Mouse (Mus musculus): ENCODE data around the gene Cmah.
A peak's percentile ranks its signal among the peaks of the same experiment; 100 is the strongest.
"Not testable (repeated sequence)": the region's sequence is repeated elsewhere in the genome, so short reads cannot be mapped to it uniquely, and the experiment has no call there.

Cmah gene

DNA sequence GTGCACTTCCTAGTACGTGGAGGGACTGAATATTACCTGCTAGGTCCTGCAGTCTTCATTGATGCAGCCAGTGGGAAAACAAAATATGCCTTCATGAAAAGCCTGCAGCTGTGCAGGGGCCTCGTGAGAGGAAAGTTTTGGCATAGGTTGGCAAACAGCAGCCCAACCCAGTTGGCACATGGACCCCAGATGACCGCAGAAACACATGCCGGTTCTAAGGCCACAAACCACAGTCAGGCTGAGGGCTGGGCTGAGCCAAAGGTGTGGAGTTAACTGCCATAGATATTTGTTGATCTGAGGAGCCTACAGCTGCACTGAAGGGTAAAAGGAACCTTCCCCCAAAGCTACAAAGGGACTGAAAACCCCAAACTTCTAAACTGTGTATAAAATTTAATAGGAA, 14.9 kb downstream of the Cmah start:
- no peak for DNase-seq

DNA sequence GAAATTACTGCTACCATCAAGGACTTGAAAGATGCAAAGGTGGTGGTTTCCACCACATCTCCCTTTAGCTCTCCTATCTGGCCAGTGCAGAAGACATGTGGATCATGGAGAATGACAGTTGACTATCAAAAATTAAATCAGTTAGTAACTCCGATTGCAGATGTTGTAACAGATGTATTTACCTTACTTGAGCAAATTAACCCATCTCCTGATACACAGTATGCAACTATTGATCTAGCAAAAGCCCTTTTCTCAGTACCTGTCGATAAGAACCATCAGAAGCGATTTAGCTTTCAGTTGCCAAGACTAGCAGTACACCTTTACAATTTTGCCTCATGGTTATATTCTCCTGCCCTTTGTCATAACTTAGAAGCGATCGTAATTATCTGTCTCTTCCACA, 25.8 kb downstream of the Cmah start:
- no peak for DNase-seq

DNA sequence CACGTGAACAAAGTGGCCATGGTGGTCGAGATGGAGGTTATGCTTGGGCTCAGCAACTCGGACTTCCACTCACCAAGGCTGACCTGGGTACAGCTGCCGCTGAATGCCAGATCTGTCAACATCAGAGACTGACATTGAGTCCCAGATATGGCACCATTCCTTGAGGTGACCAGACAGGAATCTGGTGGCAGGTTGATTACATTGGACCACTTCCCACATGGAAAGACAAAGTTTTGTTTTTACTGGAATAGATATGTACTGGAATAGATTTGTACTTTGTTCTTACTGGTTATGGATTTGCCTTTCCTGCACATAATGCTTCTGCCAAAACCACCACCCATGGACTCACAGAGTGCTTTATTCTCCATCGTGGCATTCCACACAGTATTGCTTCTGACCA, 27.5 kb downstream of the Cmah start:
- DNase-seq, result no peak

GRCm38 (mm10) chr13:24359181-24359580, 32.0 kb downstream of the Cmah start:
- no peak for DNase-seq

- no peak for DNase-seq
Observed at GRCm38 (mm10) chr13:24365191-24365590, 38.0 kb downstream of the Cmah start.

- DNase-seq, result no peak
Observed at GRCm38 (mm10) chr13:24372893-24373599, 45.8 kb downstream of the Cmah start.

GRCm38 (mm10) chr13:24374606-24375005, 47.4 kb downstream of the Cmah start:
- DNase-seq, result not testable (repeated sequence)

GRCm38 (mm10) chr13:24375320-24376203, 48.4 kb downstream of the Cmah start:
- DNase-seq, result no peak

GRCm38 (mm10) chr13:24380713-24381112, 53.5 kb downstream of the Cmah start:
- no peak for DNase-seq

DNA sequence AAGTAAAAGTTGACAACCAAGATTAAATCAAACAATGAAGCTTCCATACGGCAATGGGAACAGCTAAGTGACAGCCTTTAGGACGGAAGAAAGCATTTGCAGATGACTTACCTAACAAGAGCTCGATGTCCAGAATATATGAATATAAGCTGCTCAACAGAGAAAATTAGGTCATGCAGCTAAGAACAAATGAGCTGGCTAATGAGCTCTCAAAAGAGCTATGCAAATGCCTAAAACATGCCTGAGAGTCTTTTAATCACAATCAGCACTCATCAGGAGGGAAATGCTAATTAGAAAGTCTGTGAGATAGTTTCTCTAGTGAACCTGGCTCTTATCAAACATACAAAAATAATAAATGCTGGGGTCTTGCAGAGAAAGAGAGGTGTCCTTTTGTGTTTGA, 56.7 kb downstream of the Cmah start:
- no peak for DNase-seq

DNA sequence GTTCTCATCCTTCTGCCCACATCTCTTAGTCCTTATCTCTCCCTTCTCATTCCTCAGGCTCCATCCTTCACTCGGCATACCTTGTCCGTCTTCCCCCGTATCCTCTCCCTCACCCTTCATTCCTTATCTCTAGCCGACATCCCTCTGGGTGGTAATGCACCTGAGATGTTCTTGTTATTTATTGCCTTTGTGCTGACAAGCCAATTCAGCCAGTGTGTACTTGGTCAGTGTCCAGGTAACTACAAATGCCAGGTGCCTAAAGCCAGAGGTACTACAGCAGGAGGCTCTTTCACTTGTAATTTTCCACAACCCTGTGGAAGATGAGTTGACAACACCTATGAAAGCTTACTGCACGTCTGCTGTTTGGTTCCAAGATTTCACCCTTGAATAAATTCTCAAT, 64.7 kb downstream of the Cmah start:
- DNase-seq, result no peak

GRCm38 (mm10) chr13:24392655-24393054, 65.5 kb downstream of the Cmah start:
- no peak for DNase-seq

DNA sequence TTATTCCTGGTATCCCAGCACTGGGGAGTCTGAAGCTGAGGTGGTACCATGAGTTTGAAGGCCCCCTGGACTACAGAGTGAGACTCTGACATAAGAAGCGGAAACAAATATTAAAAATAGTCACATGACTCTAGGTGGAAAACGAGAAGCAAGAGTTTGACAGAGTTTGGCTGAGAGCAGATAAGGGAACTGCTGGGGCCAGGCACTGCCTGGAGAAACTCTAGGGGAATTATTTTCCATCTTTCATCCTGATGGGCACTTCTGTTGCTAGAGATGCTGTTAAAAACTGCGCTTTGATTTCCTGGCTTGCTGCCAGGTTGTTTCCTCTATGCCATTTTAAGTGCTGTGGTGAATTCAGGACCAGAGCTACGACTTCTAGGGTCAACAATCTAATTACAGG, 65.9 kb downstream of the Cmah start:
- no peak for DNase-seq

- DNase-seq, result no peak
Observed at GRCm38 (mm10) chr13:24395815-24396214, 68.6 kb downstream of the Cmah start.

DNA sequence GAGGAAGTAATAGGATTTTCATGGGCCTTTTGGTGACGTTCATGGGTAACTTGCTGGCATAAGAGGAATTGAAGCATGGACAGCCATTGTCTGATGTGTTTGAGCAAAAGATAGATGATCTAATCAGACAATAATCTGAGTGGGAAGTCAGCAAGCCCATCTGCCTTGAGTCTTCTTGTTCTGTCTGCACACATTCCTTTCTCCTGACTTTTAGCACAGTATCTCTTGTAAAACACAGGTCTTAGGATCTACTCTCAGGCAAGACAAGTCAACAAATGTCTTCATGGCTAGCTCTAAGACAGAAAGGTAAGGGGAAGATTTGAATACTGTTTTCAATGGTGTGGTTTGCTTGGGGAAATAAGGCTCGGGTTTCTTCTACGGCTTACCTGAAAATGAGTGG, 70.0 kb downstream of the Cmah start:
- DNase-seq, result no peak

GRCm38 (mm10) chr13:24398488-24398887, 71.3 kb downstream of the Cmah start:
- DNase-seq, result no peak

- not testable (repeated sequence) for DNase-seq
Observed at GRCm38 (mm10) chr13:24401821-24402220, 74.6 kb downstream of the Cmah start.

GRCm38 (mm10) chr13:24403054-24403453, 75.8 kb downstream of the Cmah start:
- no peak for DNase-seq

- no peak for DNase-seq
Observed at GRCm38 (mm10) chr13:24406847-24407246, 79.6 kb downstream of the Cmah start.

DNA sequence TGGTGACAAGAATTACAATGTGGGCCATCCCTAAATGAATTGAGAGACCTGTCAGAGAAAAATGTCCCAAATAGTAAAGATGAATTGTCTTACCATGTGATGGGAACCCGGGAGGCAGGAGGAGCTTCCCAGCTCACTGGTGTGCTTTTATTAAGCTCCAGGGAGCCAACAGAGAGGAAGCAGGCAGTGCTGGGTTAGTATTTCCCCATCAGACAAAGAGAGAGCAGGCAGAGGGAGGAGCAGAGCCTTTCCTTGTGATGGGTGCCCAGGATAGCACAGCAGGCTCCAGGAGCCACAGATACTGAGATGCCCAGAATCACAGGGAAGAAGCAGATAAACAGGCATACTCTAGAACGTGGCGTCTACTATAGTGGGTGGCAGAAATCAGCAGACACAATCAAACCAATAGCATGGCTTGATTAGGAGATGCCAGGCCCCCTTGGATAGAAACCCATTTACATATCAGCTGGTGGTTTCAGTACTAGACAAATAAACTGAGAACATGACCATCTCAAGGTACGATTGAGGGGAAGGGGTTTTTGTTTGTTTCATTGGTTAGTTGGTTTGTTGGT, 87.5 kb downstream of the Cmah start:
- DNase-seq, result no peak

- DNase-seq, result no peak
Observed at GRCm38 (mm10) chr13:24415506-24416206, 88.5 kb downstream of the Cmah start.

- peak in 1 of 2 experiments; percentile 6 for DNase-seq
Observed at GRCm38 (mm10) chr13:24416409-24416808, 89.2 kb downstream of the Cmah start.

DNA sequence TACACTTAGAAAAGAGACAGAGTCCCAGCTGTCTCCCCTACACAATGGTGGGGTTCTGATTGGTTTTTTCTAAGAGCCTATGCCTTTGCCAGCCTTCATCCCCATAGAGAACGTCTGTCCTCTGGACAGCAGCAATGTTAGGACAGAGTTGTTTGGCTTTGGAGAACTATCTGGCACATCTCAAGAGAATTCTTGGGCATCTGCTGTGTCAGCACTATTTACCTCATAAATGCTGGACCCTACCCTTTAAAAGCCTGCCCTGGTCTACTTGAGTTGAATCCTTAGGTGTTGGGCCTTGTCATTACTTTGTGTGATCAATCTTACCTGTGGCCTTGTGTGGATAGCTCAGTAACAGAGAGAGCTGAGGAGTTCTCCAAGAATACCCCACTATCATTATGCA, 90.8 kb downstream of the Cmah start:
- DNase-seq, result no peak
